Mouse (Mus musculus): ENCODE data around the gene Naxd.
A peak's percentile ranks its signal among the peaks of the same experiment; 100 is the strongest.
"Not testable (repeated sequence)": the region's sequence is repeated elsewhere in the genome, so short reads cannot be mapped to it uniquely, and the experiment has no call there.

Gene Naxd

GRCm38 (mm10) chr8:11517366-11518055, 20.2 kb downstream of the Naxd start:
- no peak for DNase-seq

DNA sequence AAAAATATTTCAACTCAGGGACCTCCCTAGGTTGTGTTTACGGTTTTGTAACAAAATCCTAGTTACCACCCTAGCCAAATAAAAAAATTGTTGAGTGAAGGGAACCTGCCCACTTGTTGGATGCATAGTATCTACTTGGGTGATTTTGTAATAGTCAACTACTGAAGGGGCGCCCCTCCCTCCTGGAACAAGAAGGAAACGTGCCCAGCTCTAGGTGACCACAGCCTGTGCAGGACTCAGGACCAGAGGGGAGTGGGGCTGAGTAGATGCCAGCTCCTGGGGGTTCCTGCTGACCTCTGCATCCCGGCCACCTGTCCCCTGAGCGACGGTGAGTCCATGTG, 20.7 kb downstream of the Naxd start:
- DNase-seq: no peak

- DNase-seq: no peak
Measured at GRCm38 (mm10) chr8:11518676-11519075, 21.4 kb downstream of the Naxd start.

- DNase-seq: no peak
Measured at GRCm38 (mm10) chr8:11523331-11523730, 26.0 kb downstream of the Naxd start.

DNA sequence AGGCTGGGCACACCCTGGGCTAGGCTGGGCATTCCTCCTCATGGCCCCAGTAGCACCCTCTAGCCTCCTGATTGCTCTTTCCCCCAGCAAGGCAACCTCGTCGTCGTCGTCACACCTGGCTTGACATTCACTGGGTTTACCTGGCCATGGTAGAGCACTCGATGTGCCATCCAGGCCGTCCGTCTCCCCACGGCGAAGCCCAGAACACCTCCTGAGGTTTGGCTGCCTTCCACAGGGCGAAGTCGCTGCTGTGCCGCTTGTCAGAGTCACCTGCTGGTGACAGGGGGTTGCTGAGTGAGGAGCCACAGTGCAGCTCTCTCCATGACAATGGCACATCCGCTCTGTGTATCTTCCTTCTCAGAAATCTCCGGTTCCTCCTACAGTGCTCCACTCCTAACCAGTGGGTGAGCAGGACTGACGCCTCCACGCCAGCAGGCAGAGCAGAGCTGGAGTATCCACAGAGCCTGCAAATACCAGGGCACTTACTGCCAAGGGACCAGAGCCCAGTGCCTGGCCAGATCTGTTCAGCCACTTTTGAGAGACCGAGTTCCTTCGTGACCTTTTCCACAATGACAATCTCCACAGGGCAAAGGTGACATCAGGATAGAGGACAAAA, 33.0 kb downstream of the Naxd start:
- no peak for DNase-seq

- no peak for DNase-seq
Measured at GRCm38 (mm10) chr8:11530849-11531248, 33.5 kb downstream of the Naxd start.

- no peak for DNase-seq
Measured at GRCm38 (mm10) chr8:11534494-11534893, 37.2 kb downstream of the Naxd start.

GRCm38 (mm10) chr8:11539049-11539448, 41.7 kb downstream of the Naxd start:
- no peak for DNase-seq

DNA sequence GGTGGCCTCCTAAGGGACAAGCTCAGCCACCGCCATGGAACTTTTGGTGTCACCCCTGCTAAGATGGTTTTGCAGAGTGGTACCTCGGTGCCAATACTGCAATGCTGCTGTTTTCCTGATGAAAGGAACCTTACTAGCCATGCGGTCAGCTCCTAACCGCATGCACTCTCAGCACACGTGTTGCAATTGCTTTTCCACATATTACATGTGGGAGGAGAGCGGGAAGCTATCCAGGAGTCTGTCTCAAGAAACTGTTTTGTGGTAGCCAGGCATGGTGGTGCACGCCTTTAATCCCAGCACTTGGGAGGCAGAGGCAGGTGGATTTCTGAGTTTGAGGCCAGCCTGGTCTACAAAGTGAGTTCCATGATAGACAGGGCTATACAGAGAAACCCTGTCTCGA, 42.9 kb downstream of the Naxd start:
- no peak for DNase-seq

GRCm38 (mm10) chr8:11542031-11542430, 44.7 kb downstream of the Naxd start:
- peak; percentile 29 for DNase-seq

DNA sequence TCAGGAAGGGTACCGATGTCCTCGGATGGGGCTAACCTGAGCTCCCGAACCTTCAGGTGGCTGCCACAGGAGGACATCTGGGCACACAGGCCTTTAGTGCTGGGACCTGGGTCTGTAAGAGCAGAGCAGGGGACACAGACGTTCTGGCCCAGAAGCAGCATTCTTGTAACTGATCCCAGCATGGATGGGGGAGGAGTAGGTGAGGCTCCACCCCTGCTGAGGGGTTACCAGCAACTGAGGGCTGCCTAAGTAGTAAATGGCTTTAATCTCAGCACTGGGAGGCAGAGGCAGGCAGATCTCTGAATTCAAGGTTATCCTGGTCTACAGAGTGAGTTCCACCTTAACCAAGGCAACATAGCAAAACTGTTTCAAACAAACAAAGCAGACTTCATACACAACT, 45.6 kb downstream of the Naxd start:
- no peak for DNase-seq

DNA sequence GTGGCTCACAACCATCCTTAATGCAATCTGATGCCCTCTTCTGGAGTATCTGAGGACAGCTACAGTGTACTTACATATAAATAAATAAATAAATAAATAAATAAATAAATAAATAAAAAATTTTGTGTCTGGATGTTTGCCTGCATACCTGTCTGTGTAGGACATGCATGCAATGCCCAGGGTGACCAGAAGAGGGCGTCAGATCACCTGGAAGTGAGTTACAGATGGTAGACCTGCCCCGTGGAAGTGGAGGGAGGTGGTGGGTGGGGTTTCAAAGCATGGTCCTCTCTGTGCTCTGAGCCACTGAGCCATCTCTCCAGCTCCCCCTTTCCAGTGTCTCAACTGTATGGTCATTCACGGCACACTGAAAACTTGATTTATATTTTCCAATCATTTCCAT, 47.1 kb downstream of the Naxd start:
- peak; percentile 55 for DNase-seq

- DNase-seq: no peak
Measured at GRCm38 (mm10) chr8:11547063-11547462, 49.8 kb downstream of the Naxd start.

DNA sequence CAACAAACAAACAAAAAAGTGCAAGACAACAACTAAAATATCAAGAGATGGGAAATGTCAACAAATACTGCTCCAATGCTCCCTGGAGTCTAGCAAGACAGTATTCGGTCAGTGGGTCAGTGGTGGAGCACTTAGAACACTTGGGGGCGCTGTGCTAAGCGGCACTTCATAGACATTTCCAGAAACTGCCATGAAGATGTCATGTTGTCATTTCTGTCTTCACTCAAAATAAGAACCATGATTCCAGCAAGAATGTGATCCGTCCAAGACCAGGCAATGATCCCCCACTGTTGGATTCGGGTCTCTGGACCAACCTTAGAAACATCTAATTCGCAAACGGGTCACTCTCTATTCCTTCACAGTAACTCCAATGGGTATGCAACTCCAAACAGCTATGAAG, 52.4 kb downstream of the Naxd start:
- peak; percentile 33 for DNase-seq

- DNase-seq: peak; percentile 96
Measured at GRCm38 (mm10) chr8:11550281-11550948, 53.1 kb downstream of the Naxd start, which contains the start of gene Cars2. Cars2 (minus strand) TSS chr8:11550783.

DNA sequence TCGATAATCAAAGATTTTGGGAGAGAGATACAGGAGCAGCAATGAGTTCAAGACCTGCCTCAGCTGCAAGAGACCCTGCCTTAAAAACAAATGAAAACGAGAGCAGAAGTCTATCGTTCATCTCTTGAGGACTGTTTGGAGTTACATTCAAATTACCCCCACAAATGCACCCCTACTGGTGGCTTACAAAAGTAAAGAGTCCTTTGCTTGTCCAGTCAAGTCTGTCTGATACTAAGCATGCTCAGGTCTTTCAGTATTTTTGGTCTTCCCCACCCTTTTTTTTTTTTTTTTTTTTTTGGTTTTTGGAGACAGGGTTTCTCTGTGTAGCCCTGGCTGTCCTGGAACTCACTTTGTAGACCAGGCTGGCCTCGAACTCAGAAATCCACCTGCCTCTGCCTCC, 54.2 kb downstream of the Naxd start:
- DNase-seq: not testable (repeated sequence)

DNA sequence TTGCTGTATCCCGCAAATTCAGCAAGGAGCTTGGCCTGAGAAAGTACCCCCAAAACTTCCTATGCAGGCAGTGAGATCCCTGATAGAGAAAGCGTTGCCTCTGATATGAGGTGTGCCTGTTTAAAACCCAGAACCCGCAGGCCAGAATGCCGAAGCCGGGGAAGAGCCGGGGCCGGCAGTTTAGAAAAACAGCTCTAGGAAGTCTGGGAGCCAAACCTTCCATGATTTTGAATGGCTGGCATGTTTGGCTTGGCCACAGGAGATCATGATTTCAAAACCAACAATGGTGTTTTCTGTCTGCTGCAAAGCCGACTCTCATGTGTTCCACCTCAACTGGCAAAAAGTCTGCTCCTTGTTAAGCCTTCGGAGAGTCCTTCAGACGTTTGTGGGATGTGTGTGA, 55.1 kb downstream of the Naxd start:
- DNase-seq: no peak

DNA sequence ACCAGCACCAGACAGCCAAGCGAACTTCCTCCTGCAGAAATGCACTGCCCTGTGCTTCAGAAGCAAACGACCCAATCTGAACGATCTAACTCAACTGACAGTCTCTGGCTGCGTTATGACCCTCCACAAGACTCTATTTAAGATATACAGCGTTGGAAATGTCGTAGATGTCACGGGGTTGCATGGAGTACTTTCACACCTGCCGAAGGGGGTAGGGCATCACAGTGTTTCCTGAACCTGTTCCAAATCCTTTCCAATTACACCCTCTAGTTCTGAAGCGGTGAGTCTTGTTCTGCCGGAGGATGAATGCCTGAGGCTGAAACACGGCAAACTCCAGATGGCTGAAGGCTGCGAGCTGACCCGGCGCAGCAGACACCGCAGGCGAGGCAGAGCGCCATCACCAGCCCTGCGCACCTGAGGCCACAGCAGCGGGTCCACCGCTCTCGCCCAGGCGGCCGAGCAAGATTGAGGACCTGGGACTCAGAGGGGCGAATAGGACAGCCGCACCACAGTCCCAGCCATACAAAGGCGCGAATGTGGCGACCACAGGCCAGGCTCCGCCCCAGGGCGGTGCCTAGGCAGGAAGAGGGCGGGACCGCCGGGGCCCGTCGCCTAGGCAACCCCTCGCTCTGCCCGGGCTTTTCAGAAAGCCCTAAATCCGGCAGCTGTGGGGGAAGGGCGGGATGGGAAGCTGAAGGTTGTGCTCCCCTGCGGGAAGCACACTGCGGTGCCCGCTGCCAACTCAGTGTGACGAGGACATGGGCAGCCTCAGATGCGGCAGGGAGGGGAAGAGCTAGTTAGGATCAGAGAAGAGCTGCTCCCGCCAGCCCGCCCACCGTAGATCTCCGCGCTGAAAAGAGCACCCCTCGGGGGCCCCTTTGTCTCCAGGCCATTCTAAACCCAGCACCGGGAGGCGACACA, 57.8 kb downstream of the Naxd start, which contains the start of gene Ing1:
Gene Ing1 (plus strand): TSS at position 773 of the 921 bp plus-strand sequence.
- DNase-seq: peak; percentile 98

- peak; percentile 99 for DNase-seq
Measured at GRCm38 (mm10) chr8:11555720-11556591, 58.6 kb downstream of the Naxd start.

DNA sequence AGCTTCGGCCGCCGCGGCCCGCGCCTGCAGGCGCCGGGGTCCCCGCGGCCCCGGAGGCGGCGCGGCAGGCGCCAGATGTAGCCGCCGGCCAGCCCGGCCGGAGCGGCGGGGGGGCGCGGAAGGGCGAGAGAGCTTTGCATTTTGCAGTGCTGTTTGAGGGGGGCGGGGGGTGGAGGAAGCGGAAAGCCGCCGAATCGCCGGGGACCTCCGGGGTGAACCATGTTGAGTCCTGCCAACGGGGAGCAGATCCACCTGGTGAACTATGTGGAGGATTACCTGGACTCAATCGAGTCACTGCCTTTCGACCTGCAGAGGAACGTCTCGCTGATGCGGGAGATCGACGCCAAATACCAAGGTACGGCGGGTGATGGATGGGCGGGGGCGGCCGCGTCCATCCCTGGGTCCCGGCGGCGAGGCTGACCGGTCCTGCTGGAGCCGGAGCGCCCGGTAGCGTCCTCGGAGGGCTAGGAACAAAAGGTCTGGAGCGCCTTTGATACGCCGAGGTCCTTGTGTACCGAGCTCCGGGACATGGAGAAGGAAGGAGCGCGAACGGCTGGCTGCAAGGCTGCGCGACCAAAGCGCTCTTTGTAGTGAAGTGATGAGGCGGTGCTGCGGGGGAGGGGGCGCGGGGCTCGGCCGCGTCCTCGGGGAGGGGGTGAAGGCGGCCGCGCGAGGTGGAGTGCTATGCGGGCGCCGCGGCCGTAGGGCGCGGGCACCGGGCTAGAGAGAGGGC, 59.6 kb downstream of the Naxd start:
- peak; percentile 54 for DNase-seq

GRCm38 (mm10) chr8:11557424-11557767, 60.1 kb downstream of the Naxd start:
- DNase-seq: no peak

Data from kidney, postnatal 14 days (tissue).